Mouse (Mus musculus) intestine, embryonic 15.5 days (tissue): ENCODE measurements around the gene Il25. TPM values are rescaled to one million over a fixed set of nuclear protein-coding genes. Genes with fewer than 3 reads are reported as not detected.

Source experiments
- ATAC-seq: fragments of 200-750 bp; cut with Nextera tagmentation; 2 replicates; pipeline ENCODE4 v1.8.0; 2017; ENCODE audit warnings: moderate TSS enrichment, moderate library complexity
- H3K27ac ChIP-seq: fragments of 300-500 bp; sonication (generic); 2 replicates; pipeline ENCODE4 v1.5.1; 2015; ENCODE audit warnings: mild to moderate bottlenecking, inconsistent platforms
- H3K27me3 ChIP-seq: fragments of 300-500 bp; sonication (generic); replicated peaks from 2 replicates; pipeline ENCODE4 v1.6.1; 2015; ENCODE audit warnings: inconsistent platforms
- H3K36me3 ChIP-seq: fragments of 300-500 bp; sonication (generic); 2 replicates; pipeline ENCODE4 v1.6.1; 2015; ENCODE audit warnings: inconsistent platforms
- H3K4me1 ChIP-seq: fragments of 300-500 bp; sonication (generic); replicated peaks from 2 replicates; pipeline ENCODE4 v1.6.1; 2015; ENCODE audit warnings: inconsistent platforms
- H3K4me2 ChIP-seq: fragments of 300-500 bp; sonication (generic); replicated peaks from 2 replicates; pipeline ENCODE4 v1.6.1; 2015; ENCODE audit warnings: mild to moderate bottlenecking, inconsistent platforms
- H3K4me3 ChIP-seq: fragments of 300-500 bp; sonication (generic); replicated peaks from 2 replicates; pipeline ENCODE4 v1.5.1; 2015; ENCODE audit warnings: inconsistent platforms
- H3K9ac ChIP-seq: fragments of 300-500 bp; sonication (generic); 2 replicates; pipeline ENCODE4 v1.6.1; 2015; ENCODE audit warnings: inconsistent platforms
- H3K9me3 ChIP-seq: fragments of 300-500 bp; sonication (generic); 2 replicates; pipeline ENCODE4 v1.6.1; 2016; ENCODE audit warnings: inconsistent platforms
- WGBS: fragments of 180-500 bp; shearing (Covaris S2); methylation state at CpG from one replicate; pipeline ENCODE4 v1.1.7; 2015; 5-methylcytosine and 5-hydroxymethylcytosine counted together
- polyA plus RNA-seq: library from polyadenylated mRNA; unstranded; fragments of >200 nt; fragmentation: Nextera tagmentation; extraction: Ambion mirVana; gene quantifications from 2 replicates; pipeline ENCODE4 v1.2.1, GENCODE M21; 2015

Il25 gene
- polyA plus RNA-seq, 1 experiment from 2014 or later = not detected

DNA sequence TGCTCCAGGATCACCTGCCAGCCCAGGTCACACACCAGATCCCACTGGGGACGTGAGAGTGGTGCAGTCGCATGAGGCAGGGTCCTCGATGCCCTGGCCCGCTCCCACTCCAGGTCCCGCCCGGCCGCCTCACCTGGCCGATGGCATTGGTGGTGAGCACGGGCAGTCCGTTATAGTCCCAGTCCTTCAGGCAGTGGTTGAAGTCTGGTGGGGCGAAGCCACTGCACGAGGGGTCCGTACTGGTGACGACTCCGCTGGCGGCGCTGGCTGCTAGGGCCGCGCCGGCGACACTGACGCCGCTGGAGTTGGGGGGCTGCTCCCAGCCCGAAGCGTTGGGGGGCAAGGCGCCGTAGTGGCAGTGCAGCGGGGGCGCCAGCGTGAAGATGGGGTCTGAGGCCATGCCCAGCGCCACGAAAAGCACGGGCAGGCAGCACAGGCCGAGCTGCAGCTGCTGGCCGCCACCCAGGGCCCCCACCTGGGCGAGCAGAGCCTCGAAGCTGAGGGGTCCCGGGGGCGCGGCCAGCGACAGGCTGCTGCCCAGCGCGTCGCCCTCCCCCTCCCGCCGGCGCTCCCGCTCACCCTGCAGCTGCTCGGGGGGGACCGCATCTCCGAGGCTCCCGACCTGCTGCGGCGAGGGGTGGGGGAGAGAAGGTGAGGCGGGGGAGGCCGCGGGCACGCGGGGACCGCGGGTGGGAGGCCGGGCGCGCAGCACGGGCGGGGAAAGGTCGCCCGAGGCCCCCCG is 20.2 kb upstream of the Il25 start:
- 0 out of 2 replicates have a peak, but pooled peaks cover 2% of the 10 kb centered on the region for H3K27me3 ChIP-seq
- peak overlapping the region; percentile 93 for H3K9ac ChIP-seq
- H3K9me3 ChIP-seq = no peaks in the 10 kb centered on the region
- peak overlapping the region; percentile 99 for H3K4me2 ChIP-seq
- 2% methylated on average over 54 of the region's 69 CpGs for WGBS
- H3K4me3 ChIP-seq = peak overlapping the region; percentile 94
- peaks cover 10% of the 10 kb centered on the region; the same call in 1 of the 2 replicates for H3K4me1 ChIP-seq
- ATAC-seq = peak; percentile 78
- peak overlapping the region; percentile 68; the same call in 1 of the 2 replicates for H3K27ac ChIP-seq
- peaks cover 5% of the 10 kb centered on the region; the same call in 1 of the 2 replicates for H3K36me3 ChIP-seq

DNA sequence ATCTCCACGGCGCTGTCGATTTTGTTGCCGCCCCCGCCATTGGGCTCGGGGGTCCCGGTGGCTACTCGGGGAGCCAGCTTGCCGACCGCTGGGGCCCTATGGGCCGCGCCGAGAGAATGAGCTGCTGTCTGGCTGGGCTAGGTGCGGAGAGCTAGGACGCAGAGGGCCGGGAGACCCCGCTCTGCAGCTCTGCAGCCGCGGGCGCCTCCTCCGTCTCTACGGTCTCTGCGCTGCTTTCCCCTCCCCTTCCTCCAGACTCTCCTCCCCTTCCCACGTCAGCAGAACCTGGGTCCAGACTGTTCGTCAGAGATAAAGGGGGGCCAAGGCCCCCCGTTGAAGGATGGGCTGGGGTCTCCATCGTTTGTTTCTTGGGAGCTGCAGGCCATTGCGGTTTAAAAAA is 19.6 kb upstream of the Il25 start, which contains the start of gene Slc22a17:
Gene Slc22a17 (minus strand): TSS at position 247 of the 400 bp plus-strand sequence.
- Histone ChIP-seq H3K27ac (peak within 1 kb of the TSS; percentile 68; the same call in 1 of the 2 replicates), H3K9me3 (no peaks in the 10 kb centered on the region), H3K4me2 (peak within 1 kb of the TSS; percentile 99), H3K36me3 (peaks cover 6% of the 10 kb centered on the region; the same call in 1 of the 2 replicates), H3K27me3 (0 out of 2 replicates have a peak, but pooled peaks cover 2% of the 10 kb centered on the region), H3K4me1 (peaks cover 10% of the 10 kb centered on the region; the same call in 1 of the 2 replicates), H3K9ac (peak within 1 kb of the TSS; percentile 93), H3K4me3 (peak within 1 kb of the TSS; percentile 94)
- peak; percentile 92 for ATAC-seq
- 0% methylated on average over 28 of the region's 28 CpGs for WGBS

DNA sequence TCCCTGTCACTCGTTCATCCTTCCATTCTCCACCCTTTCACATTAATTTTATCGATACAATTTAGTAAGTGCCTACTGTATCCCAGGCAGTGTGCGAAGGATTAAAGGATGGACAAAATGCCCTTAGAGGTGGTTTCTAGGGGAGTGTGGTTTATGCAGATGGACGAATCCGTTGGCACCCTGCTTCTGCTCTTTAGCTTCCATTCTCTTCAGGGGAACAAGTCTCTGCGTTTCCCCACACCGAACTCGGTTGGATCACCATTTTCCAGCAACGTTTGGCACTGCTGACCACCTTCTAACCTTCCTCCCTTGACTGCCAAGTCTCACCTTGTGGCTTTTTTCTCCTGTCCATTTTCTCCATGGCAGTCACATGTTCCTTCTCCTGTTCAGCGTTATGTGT is 19.2 kb upstream of the Il25 start:
- H3K27ac ChIP-seq = peak overlapping the region; percentile 68; the same call in 1 of the 2 replicates
- 17% methylated on average over 10 of the region's 10 CpGs for WGBS
- peak overlapping the region; percentile 99 for H3K4me2 ChIP-seq
- peaks cover 6% of the 10 kb centered on the region; the same call in 1 of the 2 replicates for H3K36me3 ChIP-seq
- H3K27me3 ChIP-seq = 0 out of 2 replicates have a peak, but pooled peaks cover 2% of the 10 kb centered on the region
- H3K9ac ChIP-seq = peak overlapping the region; percentile 93
- 0 out of 2 replicates have a peak, but pooled peaks have one; percentile 1 for ATAC-seq
- no peaks in the 10 kb centered on the region for H3K9me3 ChIP-seq
- H3K4me3 ChIP-seq = peak overlapping the region; percentile 94
- peaks cover 10% of the 10 kb centered on the region; the same call in 1 of the 2 replicates for H3K4me1 ChIP-seq

DNA sequence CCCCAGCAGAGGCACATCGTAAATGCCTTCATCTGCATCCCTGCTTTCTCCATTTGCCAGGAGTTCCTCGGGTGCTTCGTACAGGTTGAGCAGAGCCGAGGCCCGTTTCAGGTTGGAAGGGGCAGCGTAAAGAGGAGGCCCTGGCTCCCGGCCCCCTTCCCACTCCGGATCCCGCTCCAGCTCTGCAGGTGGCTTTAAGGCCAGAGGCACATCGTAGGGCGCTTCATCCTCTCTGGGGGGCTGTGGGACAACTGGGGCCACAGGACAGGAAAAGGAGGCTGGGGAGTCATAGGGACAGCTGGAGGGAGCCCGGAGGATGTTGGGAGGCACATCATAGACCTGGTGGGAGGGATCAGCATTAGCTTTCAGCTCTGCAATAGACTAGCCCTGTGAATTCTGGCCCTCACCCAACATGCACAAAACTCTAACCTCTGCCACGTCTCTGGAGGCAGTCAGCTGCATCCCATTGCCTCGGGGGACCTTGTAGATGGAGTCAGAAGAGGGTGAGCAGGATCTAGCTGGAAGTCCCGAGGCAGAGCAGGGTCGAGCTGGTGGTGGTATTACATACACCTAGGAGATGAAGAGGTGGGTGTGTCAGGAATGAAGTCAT is 12.3 kb upstream of the Il25 start:
- Histone ChIP-seq H3K4me1 (peaks cover 10% of the 10 kb centered on the region), H3K27ac (no peak overlapping the region), H3K9me3 (no peaks in the 10 kb centered on the region), H3K27me3 (no peaks in the 10 kb centered on the region), H3K9ac (no peak overlapping the region), H3K4me3 (no peak overlapping the region), H3K36me3 (peaks cover 13% of the 10 kb centered on the region; the same call in 1 of the 2 replicates), H3K4me2 (no peak overlapping the region)
- WGBS = 86% methylated on average over 16 of the region's 16 CpGs
- ATAC-seq = no peak

DNA sequence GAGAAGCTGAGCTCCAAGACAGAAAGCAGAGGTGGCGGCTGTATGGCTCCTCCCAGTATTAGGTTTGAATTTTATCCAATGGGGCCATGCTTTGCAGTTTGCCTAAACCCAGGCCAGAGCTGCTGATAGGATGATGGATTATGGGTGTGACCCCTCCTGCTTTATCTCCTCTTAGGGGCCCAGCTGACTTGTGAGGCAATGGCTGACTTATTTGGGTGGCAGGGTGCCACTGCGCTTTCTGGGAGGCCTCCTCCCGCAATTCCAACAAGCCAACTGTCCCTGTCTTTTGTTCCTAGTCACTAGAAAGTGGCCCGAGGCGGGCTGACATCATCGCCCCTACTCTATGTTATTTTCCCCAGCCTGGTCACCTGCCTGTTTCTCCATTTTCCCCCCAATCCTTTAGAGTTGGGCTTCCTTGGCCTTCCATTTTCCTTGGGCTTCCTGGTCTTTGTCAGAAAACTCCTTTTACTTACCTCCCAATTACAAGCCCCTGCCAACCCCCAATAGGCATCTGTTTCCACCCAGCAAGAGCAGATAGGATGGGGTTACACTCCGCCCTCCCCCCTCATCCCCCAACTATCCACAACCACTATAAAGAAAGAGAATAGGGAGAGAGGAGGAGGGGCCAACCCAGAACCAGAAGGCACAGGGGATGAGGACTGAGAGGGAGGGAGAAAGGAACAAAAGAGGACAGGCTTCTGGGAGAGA is 7.7 kb upstream of the Il25 start:
- Histone ChIP-seq H3K9me3 (no peaks in the 10 kb centered on the region), H3K4me1 (peaks cover 21% of the 10 kb centered on the region), H3K4me3 (peak overlapping the region; percentile 58), H3K27me3 (peaks cover 15% of the 10 kb centered on the region; the same call in 1 of the 2 replicates), H3K9ac (peak overlapping the region; percentile 86), H3K4me2 (peak overlapping the region; percentile 94), H3K27ac (peak overlapping the region; percentile 99), H3K36me3 (peaks cover 5% of the 10 kb centered on the region; the same call in 1 of the 2 replicates)
- WGBS = 20% methylated on average over 7 of the region's 7 CpGs
- peak; percentile 50 for ATAC-seq

DNA sequence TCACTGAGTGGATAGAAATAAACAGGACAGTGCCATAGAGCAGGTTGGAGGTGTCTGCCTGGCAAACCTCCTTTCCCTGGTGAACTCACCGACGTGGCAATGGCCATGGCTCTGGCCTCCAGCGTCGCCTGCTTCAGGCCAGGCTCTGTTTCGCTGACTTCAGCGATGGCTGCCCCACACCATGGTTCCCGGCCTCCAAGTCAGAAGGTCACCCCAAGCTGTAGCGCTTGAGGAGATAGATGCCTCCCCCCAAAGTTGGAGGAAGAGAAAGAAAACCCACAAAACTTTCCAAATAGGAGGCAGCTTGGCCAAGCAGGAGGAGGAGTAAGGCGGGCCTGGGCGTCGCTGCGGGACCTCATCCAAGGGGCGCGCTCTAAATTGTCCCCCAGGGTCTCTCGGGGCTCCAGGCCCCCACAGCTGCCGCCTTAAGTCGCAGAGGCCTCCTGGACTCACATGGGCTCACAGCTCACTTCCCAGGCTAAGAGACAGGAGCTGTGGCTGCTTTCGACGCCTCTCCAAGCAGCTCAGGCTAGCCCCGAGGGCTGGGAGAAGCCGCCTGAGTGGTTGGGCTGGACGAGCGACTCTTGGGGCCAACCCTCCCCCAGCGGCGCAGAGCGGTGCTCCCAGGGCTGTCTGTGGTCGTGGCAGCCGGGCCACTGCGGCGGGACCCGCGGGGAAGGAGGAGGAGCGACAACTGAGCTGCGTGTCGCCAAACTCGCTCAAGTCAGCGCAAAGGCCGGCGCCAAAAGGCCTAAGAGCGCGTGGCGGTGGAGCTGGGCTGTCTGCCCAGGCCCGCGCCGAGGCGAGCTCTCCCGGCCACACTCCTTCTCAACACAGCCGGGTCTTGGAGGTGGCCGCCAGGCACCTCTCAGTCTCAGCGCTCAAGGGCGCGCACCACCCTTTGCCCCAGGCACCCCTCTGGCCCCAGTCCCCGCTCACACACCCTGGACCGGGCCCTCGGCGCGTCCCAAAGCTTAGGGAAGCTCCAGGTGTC is 6.8 kb upstream of the Il25 start, which contains the start of gene Efs:
Gene Efs (minus strand): TSS at position 778 of the 994 bp plus-strand sequence.
- Histone ChIP-seq H3K4me1 (peaks cover 21% of the 10 kb centered on the region), H3K36me3 (peaks cover 5% of the 10 kb centered on the region; the same call in 1 of the 2 replicates), H3K4me3 (peak within 1 kb of the TSS; percentile 58), H3K9me3 (no peaks in the 10 kb centered on the region), H3K4me2 (peak within 1 kb of the TSS; percentile 94), H3K9ac (peak within 1 kb of the TSS; percentile 86), H3K27ac (peak within 1 kb of the TSS; percentile 99), H3K27me3 (peaks cover 15% of the 10 kb centered on the region; the same call in 1 of the 2 replicates)
- 3% methylated on average over 57 of the region's 57 CpGs for WGBS
- peak; percentile 68 for ATAC-seq

DNA sequence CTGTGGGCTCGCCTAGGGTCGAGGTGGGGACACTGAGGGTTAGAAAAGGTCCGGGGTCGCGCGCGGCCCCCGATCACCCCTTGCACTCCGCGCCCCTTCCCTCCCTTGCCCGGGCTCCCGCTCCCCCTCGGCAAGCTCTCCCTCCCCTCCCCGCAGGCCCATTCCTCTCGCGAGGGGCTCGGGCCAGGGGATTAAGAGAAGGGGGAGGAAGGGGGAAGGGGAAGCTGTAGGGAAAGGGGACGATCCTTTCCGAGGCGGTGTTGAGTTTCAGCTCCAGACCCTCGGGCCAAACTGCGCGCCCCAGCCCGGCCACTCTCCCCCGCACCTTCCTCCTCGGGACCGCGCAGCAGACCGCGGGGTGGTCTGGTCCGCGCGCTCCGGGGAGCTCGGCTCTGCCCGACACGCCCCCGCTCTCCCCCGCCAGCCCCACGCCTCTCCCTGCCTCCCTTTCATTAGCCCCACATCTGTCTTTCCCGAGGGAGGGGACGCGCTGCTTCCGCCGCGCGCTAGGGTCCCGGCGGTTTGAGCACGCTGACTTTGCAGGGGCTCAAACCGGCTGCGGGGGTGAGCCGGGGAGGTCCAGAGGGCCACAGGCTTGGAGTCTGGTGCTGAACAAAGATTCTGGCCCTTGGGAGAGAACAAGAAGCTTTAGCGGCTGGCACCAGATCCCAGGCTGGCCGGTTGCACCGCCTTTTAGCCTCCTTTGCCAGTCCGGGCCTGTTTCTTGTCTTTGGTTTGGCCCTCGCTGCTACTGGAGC is 5.9 kb upstream of the Il25 start:
- peaks cover 25% of the 10 kb centered on the region for H3K4me1 ChIP-seq
- WGBS = 1% methylated on average over 56 of the region's 58 CpGs
- peak overlapping the region; percentile 94 for H3K4me2 ChIP-seq

DNA sequence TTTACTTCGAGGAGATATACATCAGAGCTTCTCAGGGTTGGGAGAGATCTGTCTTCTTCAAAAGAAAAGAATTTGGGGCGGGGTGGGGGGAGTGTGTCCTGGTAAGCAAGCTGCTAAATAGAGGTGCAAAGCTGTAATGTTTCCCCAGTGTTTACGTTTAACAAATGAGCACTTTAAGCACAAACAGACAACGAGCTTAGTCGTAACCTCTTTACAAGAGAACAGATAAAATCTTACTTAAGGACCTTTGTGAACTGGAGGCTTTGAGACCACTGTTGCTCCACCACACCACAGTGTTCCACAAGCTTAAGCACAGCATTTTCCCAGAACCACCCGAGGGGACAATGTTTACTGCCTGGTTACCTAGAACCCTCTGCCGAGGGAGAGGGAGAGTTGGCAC is 5.2 kb upstream of the Il25 start:
- 21% methylated on average over 7 of the region's 7 CpGs for WGBS
- peaks cover 30% of the 10 kb centered on the region for H3K4me1 ChIP-seq
- H3K9me3 ChIP-seq = no peaks in the 10 kb centered on the region
- H3K9ac ChIP-seq = peak overlapping the region; percentile 86
- peaks cover 15% of the 10 kb centered on the region; the same call in 1 of the 2 replicates for H3K27me3 ChIP-seq
- peak overlapping the region; percentile 94 for H3K4me2 ChIP-seq
- no peaks in the 10 kb centered on the region for H3K36me3 ChIP-seq
- H3K4me3 ChIP-seq = peak overlapping the region; percentile 58
- peak overlapping the region; percentile 99 for H3K27ac ChIP-seq
- ATAC-seq = no peak

More for the DNA sequence above, 5.9 kb upstream of the Il25 start:
- Histone ChIP-seq H3K9ac (peak overlapping the region; percentile 86), H3K9me3 (no peaks in the 10 kb centered on the region), H3K4me3 (peak overlapping the region; percentile 58), H3K36me3 (peaks cover 5% of the 10 kb centered on the region; the same call in 1 of the 2 replicates), H3K27ac (peak overlapping the region; percentile 99), H3K27me3 (peaks cover 15% of the 10 kb centered on the region; the same call in 1 of the 2 replicates)
- peak; percentile 83 for ATAC-seq

DNA sequence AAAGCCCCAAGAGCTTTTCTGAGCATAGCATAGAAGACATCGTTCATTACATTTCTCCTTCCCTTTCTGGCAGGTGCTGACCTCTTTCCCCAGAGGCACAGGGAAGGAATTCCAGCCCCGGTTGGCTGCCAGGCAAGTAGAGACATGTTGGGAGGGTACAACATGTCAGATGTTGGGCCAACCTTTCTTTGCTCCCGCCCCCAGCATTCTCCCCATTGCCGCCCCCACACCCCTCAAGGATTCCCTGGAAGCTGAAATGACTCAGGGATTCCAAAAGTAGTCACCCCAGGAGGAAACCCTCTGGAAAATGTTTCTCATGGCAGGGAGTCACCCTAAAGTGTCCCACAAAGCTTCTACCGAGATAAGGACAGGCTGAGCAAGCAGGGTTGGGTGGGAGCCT is 2.7 kb upstream of the Il25 start:
- Histone ChIP-seq H3K27me3 (peaks cover 15% of the 10 kb centered on the region; the same call in 1 of the 2 replicates), H3K4me2 (no peak overlapping the region), H3K27ac (no peak overlapping the region), H3K4me1 (peaks cover 28% of the 10 kb centered on the region), H3K4me3 (no peak overlapping the region), H3K9ac (no peak overlapping the region), H3K36me3 (no peaks in the 10 kb centered on the region), H3K9me3 (no peaks in the 10 kb centered on the region)
- 65% methylated on average over 5 of the region's 5 CpGs for WGBS
- no peak for ATAC-seq

DNA sequence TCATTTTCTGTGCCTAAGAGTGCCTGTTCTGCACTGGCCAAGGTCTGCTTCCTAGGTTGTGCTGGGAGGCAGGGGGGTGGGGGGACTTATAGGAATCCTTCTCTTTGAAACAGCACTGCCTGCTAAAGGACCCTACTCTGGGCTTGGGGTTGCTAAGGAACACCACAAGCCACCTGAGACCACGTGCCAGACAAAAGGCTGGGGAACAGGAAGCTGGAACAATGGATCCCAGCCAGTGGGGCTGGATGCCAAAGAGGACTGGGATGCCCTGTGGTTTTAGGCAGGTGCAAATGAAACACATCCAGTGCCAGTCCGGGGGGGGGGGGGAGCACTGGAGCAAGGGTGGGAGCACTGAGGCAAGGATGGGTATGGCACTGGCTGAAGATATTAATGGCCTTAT is 2.1 kb upstream of the Il25 start:
- peaks cover 15% of the 10 kb centered on the region; the same call in 1 of the 2 replicates for H3K27me3 ChIP-seq
- no peak for ATAC-seq
- H3K4me3 ChIP-seq = no peak overlapping the region
- no peak overlapping the region for H3K9ac ChIP-seq
- no peaks in the 10 kb centered on the region for H3K36me3 ChIP-seq
- peaks cover 26% of the 10 kb centered on the region for H3K4me1 ChIP-seq
- 23% methylated on average over 2 of the region's 2 CpGs for WGBS
- H3K27ac ChIP-seq = no peak overlapping the region
- no peaks in the 10 kb centered on the region for H3K9me3 ChIP-seq
- no peak overlapping the region for H3K4me2 ChIP-seq
